Mouse (Mus musculus) right cerebral cortex, postnatal 25 days (tissue): ENCODE measurements around the gene Nfatc3.

Source experiments
- DNase-seq: peaks from one replicate; pipeline ENCODE4 v3.0.0; 2022

Nfatc3 gene

DNA sequence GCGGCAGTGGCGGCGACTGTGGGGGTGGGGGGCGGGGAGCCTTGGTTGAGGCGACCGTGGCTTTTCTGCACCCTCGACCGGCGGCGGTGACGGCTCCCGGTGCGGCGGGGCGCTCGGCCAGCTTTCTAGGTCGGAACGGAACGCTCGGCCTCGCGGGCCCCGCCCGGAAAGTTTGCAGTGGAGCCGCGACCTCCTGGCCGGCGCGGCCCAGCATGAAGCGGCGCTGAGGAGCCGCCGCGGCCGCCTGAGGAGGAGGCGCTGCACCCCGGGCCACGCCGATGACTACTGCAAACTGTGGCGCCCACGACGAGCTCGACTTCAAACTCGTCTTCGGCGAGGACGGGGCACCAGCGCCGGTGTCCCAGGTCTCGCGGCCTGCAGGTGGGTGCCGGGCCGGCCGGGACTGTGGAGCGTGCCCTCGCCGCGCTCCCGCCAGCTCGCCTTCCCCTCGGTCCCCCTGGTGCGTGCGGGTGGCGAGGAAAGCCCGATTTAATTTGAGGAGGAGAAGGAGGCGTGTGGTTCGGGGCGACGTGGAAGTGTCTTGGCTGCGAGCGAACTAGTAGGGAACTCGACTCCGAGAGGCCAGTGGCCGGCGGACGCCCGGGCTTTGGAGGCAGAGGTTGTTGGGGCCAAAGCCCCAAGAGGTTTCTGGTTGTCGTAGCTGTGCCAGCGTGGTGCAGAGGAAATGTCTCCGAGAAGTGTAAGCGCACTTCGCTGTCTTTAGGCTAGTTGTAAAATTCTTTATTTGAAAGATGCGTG lies 1.2 kb downstream of the Nfatc3 start:
- DNase-seq, result no peak

GRCm38 (mm10) chr8:106060521-106060920 lies 1.9 kb downstream of the Nfatc3 start:
- no peak for DNase-seq

GRCm38 (mm10) chr8:106061686-106062085 lies 3.0 kb downstream of the Nfatc3 start:
- no peak for DNase-seq

- no peak for DNase-seq
These were observed 4.4 kb downstream of the Nfatc3 start for GRCm38 (mm10) chr8:106063046-106063445.

DNA sequence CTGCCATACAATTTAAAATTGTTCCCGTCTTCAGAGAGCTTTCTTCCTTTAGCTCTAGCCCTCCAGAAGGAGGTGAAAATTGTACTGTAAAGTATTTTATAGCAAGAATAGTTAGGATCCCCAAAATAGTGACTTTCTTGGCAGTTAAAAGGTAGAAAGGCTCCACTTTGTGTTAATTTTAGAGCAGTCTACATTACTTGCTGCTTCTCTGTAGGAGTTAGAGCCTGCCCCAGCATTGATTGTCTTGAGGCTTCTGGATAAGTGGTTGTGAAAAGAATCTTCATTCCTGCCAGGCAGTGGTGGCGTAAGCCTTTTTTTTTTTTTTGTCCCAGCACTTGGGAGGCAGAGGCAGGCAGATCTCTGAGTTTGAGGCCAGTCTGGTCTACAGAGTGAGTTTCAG lies 8.1 kb downstream of the Nfatc3 start:
- DNase-seq, result no peak

GRCm38 (mm10) chr8:106069565-106069964 lies 10.9 kb downstream of the Nfatc3 start:
- no peak for DNase-seq

- DNase-seq, result no peak
These were observed 13.5 kb downstream of the Nfatc3 start for GRCm38 (mm10) chr8:106072113-106072512.

GRCm38 (mm10) chr8:106074236-106074635 lies 15.6 kb downstream of the Nfatc3 start:
- DNase-seq, result no peak

DNA sequence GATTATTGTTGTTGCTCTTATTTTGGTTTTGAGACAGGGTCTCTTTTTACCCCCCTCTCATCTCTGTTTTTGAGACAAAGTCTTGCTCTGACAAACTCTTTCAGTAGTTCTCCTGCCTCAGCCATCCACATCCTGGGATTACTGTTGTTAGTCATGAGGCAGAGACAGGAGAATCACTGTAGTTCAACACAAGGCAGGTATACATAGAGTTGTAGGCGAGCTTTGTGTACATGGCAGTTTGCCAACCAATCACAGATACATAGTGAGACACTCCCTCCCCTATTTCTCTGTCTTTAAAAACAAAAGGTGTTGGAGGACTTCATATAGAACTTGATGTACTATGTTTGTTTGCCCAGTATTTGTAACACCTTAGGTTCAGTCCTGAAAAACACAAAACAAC lies 16.0 kb downstream of the Nfatc3 start:
- DNase-seq, result no peak

DNA sequence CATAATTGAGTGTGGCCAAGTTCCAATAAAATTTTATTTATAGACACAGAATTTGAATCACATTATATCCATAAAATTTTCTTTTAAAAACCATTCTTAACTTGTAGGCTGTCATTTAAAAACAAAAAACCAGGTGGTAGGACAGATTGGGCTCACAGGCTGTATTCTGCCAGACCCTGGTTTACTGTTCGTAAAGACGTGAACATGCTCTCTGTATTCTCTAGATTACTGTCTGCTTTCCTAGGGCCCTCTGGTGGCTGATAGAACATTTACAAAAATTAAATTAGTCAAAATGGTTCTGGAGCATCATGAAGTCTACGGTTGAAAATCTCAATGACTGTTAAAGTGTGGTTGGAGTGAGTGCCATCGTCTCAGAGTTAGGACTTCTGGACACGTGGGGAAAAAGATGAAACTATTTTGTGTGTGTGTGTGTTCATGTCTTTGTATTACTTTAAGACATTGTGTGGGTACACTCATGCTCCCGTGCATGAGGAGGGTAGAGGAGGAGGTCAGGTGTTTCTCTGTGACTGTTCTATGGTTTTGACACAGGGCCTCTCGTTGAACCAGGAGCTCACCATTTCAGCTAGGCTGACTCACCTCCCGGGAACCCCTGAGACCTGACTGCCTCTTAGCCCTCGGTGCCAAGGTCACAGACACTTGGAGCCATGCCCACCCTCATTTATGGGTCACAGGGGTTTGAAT lies 16.7 kb downstream of the Nfatc3 start:
- no peak for DNase-seq

DNA sequence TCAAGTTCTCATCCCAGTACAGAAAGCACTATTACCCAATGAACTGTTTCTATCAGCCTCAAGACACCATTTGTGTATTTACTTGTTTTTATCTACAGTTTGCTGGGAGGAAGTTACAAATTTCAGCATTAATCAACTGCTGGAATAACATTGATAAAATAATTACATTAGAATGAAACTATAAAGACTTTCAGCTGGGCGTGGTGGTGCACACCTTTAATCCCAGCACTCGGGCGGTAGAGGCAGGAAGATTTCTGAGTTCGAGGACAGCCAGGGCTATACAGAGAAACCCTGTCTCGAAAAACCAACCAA lies 17.2 kb downstream of the Nfatc3 start:
- DNase-seq, result no peak

- no peak for DNase-seq
These were observed 18.0 kb downstream of the Nfatc3 start for GRCm38 (mm10) chr8:106076612-106077011.

GRCm38 (mm10) chr8:106077452-106078067 lies 18.9 kb downstream of the Nfatc3 start:
- DNase-seq, result no peak

DNA sequence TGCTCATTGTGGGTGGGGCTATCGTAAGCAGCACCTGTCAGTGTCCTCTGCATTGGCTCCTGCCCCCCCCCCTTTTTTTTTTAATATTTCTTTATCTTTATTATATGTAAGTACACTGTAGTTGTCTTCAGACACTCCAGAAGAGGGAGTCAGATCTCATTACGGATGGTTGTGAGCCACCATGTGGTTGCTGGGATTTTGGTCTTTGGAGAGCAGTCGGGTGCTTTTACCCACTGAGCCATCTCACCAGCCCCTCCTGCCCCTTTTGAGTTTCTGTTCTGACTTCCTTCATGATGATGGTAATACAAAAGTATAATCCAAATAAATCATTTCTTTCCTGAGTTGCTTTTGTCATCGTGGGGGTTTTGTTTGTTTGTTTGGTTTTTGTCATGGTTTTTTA lies 43.7 kb downstream of the Nfatc3 start:
- no peak for DNase-seq

GRCm38 (mm10) chr8:106103888-106104287 lies 45.2 kb downstream of the Nfatc3 start:
- no peak for DNase-seq

DNA sequence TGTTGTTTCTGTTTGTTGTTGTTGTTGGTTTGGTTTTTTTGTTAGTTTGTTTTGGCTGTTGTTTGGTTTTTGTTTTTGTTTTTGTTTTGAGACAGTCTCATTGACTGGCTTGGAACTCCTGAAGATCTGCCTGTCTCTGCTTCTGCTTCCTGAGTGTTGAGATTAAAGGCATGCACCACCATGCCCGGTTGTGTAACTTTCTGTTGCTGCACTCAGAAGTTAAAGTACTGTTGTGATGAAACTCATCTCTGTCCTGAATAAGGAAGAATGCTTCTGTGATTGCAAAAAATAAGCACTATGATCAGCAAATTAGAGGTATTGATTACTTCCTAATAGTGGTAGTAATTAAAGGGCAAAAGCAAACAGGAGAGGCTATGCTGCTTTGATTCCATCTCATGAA lies 47.6 kb downstream of the Nfatc3 start:
- no peak for DNase-seq

GRCm38 (mm10) chr8:106108080-106108479 lies 49.4 kb downstream of the Nfatc3 start:
- no peak for DNase-seq

DNA sequence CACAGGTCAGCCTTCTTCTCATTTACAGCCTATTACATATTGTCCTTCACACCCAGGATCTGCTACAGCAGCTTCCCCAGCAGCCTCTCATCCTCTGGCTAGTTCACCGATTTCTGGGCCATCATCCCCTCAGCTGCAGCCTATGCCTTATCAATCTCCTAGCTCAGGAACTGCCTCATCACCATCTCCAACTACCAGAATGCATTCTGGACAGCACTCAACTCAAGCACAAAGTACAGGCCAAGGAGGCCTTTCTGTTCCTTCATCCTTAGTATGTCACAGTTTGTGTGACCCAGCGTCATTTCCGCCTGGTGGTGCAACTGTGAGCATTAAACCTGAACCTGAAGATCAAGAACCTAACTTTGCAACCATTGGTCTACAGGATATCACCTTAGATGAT lies 50.1 kb downstream of the Nfatc3 start:
- DNase-seq, result no peak

DNA sequence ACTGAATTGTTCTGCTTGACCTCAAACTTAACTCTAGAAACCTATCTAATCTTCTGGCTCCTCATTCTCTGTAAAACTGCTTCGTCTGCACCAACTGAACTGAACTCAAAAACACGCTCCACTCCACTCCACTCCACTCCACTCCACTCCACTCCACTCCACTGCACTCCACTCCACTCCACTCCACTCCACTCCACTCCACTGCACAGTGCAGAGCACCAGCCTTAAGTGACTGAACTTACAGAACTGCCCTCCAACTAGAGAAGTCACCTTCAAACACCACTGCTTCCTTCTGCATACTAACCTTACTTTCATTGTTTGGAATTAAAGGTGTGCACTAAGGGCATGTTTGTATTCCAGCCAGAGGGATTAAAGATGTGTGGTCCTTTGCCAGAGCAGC lies 53.4 kb downstream of the Nfatc3 start:
- DNase-seq, result no peak

GRCm38 (mm10) chr8:106112514-106112913 lies 53.9 kb downstream of the Nfatc3 start:
- no peak for DNase-seq

GRCm38 (mm10) chr8:106115897-106116296 lies 57.3 kb downstream of the Nfatc3 start:
- DNase-seq, result no peak

DNA sequence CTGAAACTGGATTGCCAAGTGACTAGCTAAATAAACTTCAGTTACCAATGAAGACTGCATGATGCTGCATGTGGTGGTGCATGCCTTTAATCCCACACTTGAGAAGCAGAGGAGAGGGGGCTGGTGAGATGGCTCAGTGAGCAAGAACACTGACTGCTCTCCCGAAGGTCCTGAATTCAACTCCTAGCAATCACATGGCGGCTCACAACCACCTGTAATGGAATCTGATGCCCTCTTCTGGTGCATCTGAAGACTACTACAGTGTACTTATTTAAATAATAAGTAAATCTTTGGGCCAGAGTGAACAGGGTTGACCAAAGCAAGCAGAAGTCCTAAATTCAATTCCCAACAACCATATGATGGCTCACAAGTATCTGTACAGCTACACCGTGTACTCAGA lies 64.8 kb downstream of the Nfatc3 start:
- DNase-seq, result no peak

DNA sequence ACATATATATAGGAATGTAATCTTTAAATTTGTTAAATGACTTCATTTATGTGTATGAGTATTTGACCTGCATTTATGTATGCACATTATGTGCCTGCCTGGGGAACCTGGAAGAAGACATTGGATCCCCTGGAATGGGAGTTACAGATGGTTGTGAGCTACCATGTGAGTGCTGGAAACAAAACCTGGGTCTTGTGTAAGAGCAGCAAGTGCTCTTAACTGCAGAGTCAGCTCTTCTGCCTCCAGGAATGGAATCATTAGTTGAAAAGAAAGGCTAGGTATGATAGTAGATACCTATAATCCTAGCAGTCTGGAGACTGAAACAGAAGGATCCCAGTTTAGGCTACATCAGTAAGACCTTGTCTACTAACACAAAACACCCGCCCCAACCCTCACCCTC lies 67.4 kb downstream of the Nfatc3 start:
- DNase-seq, result no peak

- DNase-seq, result no peak
These were observed 68.4 kb downstream of the Nfatc3 start for GRCm38 (mm10) chr8:106127054-106127453.
